Mouse (Mus musculus) hindbrain, postnatal 0 days (tissue): ENCODE data around the gene Slc11a1. TPM values are rescaled to one million over a fixed set of nuclear protein-coding genes. Genes with fewer than 3 reads are reported as not detected.
A peak's percentile ranks its signal among the peaks of the same experiment; 100 is the strongest.

Experiments used
- ATAC-seq: fragments of 200-750 bp; cut with Nextera tagmentation; 2 replicates; pipeline ENCODE4 v1.8.0; 2017; ENCODE audit warnings: mild to moderate bottlenecking, moderate TSS enrichment, moderate library complexity
- DNase-seq: peaks from one replicate; pipeline ENCODE4 v3.0.0-alpha.2; 2015; ENCODE audit warnings: low spot score
- H3K27ac ChIP-seq: fragments of 300-500 bp; sonication (generic); 2 replicates; pipeline ENCODE4 v1.5.1; 2014; ENCODE audit warnings: mild to moderate bottlenecking
- H3K27me3 ChIP-seq: fragments of 300-500 bp; sonication (generic); 2 replicates; pipeline ENCODE4 v1.6.1; 2014; ENCODE audit warnings: low read length, mixed read lengths; ENCODE audit not compliant: insufficient read depth
- H3K36me3 ChIP-seq: fragments of 300-500 bp; sonication (generic); 2 replicates; pipeline ENCODE4 v1.6.1; 2014; ENCODE audit warnings: low read length, mixed read lengths; ENCODE audit not compliant: insufficient read depth
- H3K4me1 ChIP-seq: fragments of 300-500 bp; sonication (generic); 2 replicates; pipeline ENCODE4 v1.6.1; 2014; ENCODE audit warnings: antibody characterized with exemption, low read length, mixed read lengths; ENCODE audit not compliant: insufficient read depth
- H3K4me2 ChIP-seq: fragments of 300-500 bp; sonication (generic); 2 replicates; pipeline ENCODE4 v1.6.1; 2014; ENCODE audit warnings: low read depth, mild to moderate bottlenecking, low read length, moderate library complexity, mixed read lengths
- H3K4me3 ChIP-seq: fragments of 300-500 bp; sonication (generic); 2 replicates; pipeline ENCODE4 v1.5.1; 2014; ENCODE audit warnings: low read length
- H3K9ac ChIP-seq: fragments of 300-500 bp; sonication (generic); replicated peaks from 2 replicates; pipeline ENCODE4 v1.6.1; 2014; ENCODE audit warnings: mild to moderate bottlenecking, low read length, moderate library complexity, mixed read lengths
- H3K9me3 ChIP-seq: fragments of 300-500 bp; sonication (generic); 2 replicates; pipeline ENCODE4 v1.6.1; 2016; ENCODE audit warnings: low read length, mixed read lengths
- CTCF ChIP-seq: IDR thresholded peaks from 2 replicates; pipeline ENCODE4 v1.5.1; 2016; ENCODE audit warnings: antibody characterized with exemption, control low read depth, low read depth
- WGBS: fragments of 180-500 bp; shearing (Covaris S2); extraction: QIAGEN DNeasy Blood & Tissue Kit; methylation state at CpG from one replicate; pipeline ENCODE4 v1.1.7; 2014; 5-methylcytosine and 5-hydroxymethylcytosine counted together
- polyA plus RNA-seq: library from polyadenylated mRNA; unstranded; fragments of >200 nt; fragmentation: Nextera tagmentation; extraction: Ambion mirVana; gene quantifications from 2 replicates; pipeline ENCODE4 v1.2.1, GENCODE M21; 2015
- total RNA-seq: library from RNA; depleted of rRNA; stranded (reverse); fragments of >200 nt; gene quantifications from 2 replicates; pipeline ENCODE4 v1.2.3, GENCODE M21; 2014

Gene Slc11a1
- total and polyA plus RNA-seq, 2 experiments from 2014 or later: 2.9 to 10.6 TPM

- no peak for TF ChIP-seq CTCF
- ATAC-seq (no peak), DNase-seq (no peak)
- H3K27me3 ChIP-seq: no peaks in the 10 kb centered on the region
- WGBS: 88% methylated on average over 5 of the region's 5 CpGs
- H3K4me3 ChIP-seq: no peak overlapping the region
- H3K4me1 ChIP-seq: no peaks in the 10 kb centered on the region
- no peaks in the 10 kb centered on the region for H3K9me3 ChIP-seq
- H3K27ac ChIP-seq: no peak overlapping the region
- H3K4me2 ChIP-seq: no peak overlapping the region
- no peaks in the 10 kb centered on the region for H3K36me3 ChIP-seq
- H3K9ac ChIP-seq: no peak overlapping the region
Measured at GRCm38 (mm10) chr1:74380484-74380883, 5.5 kb downstream of the Slc11a1 start.

DNA sequence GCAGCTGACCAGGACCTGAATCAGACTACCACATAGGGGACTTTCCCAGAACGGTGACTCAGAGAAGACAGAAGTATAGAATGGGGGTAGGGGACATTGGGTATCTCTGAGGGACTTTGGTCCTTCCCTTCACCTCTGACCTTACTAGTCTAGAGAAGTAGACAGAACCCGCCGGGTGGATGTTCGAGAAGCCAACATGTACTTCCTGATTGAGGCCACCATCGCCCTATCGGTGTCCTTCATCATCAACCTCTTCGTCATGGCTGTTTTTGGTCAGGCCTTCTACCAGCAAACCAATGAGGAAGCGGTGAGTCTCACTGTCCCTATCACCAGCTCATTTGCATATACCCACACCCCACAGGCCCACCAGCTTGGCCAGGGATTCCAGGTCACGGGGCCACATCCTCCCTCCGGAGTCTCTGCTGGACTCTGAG lies 6.6 kb downstream of the Slc11a1 start:
- WGBS: 91% methylated on average over 10 of the region's 10 CpGs
- Histone ChIP-seq H3K9ac (no peak overlapping the region), H3K9me3 (no peaks in the 10 kb centered on the region), H3K4me2 (no peak overlapping the region), H3K36me3 (no peaks in the 10 kb centered on the region), H3K4me3 (no peak overlapping the region), H3K4me1 (no peaks in the 10 kb centered on the region), H3K27ac (no peak overlapping the region), H3K27me3 (no peaks in the 10 kb centered on the region)
- DNase-seq (no peak), ATAC-seq (no peak)
- no peak for TF ChIP-seq CTCF

DNA sequence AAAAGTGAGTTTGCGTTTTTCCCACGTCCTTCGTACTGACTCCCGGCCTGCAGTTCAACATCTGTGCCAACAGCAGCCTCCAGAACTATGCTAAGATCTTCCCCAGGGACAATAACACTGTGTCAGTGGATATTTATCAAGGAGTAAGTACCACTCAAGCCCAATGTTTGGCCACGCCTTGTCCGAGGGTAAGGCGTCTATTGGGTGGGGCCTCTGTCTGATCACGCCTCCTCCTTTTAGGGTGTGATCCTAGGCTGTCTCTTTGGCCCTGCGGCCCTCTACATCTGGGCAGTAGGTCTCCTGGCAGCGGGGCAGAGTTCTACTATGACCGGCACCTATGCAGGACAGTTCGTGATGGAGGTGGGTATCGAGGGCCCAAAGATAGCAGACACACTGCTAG lies 8.4 kb downstream of the Slc11a1 start:
- Histone ChIP-seq H3K36me3 (no peaks in the 10 kb centered on the region), H3K27ac (no peak overlapping the region), H3K4me3 (no peak overlapping the region), H3K4me2 (no peak overlapping the region), H3K27me3 (no peaks in the 10 kb centered on the region), H3K4me1 (no peaks in the 10 kb centered on the region), H3K9me3 (no peaks in the 10 kb centered on the region), H3K9ac (no peak overlapping the region)
- DNase-seq (no peak), ATAC-seq (no peak)
- 89% methylated on average over 13 of the region's 13 CpGs for WGBS
- no peak for TF ChIP-seq CTCF

- no peak for TF ChIP-seq CTCF
- DNase-seq (no peak), ATAC-seq (no peak)
- H3K9me3 ChIP-seq: no peaks in the 10 kb centered on the region
- no peak overlapping the region for H3K9ac ChIP-seq
- H3K27ac ChIP-seq: no peak overlapping the region
- H3K27me3 ChIP-seq: no peaks in the 10 kb centered on the region
- H3K4me1 ChIP-seq: no peaks in the 10 kb centered on the region
- H3K36me3 ChIP-seq: no peaks in the 10 kb centered on the region
- H3K4me3 ChIP-seq: no peak overlapping the region
- WGBS: 77% methylated on average over 8 of the region's 8 CpGs
- no peak overlapping the region for H3K4me2 ChIP-seq
Measured at GRCm38 (mm10) chr1:74384525-74384924, 9.5 kb downstream of the Slc11a1 start.

DNA sequence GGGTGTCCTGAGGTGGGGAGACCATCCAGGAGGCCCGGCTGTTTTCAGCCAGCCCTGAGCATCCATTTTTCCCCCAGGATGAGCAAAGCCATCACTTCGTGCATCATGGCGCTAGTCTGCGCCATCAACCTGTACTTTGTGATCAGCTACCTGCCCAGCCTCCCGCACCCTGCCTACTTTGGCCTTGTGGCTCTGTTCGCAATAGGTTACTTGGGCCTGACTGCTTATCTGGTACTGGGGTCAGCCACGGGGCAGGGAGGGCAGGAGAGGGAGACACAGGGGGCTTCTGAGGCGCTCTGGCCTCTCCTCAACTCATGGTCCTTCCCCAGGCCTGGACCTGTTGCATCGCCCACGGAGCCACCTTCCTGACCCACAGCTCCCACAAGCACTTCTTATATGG lies 10.1 kb downstream of the Slc11a1 start:
- no peak for ATAC-seq

GRCm38 (mm10) chr1:74385531-74385930 lies 10.5 kb downstream of the Slc11a1 start:
- Histone ChIP-seq H3K4me1 (no peaks in the 10 kb centered on the region), H3K9ac (no peak overlapping the region), H3K36me3 (no peaks in the 10 kb centered on the region), H3K27me3 (no peaks in the 10 kb centered on the region), H3K4me2 (no peak overlapping the region), H3K9me3 (no peaks in the 10 kb centered on the region), H3K27ac (no peak overlapping the region), H3K4me3 (no peak overlapping the region)
- ATAC-seq (no peak), DNase-seq (no peak)
- TF ChIP-seq CTCF: no peak
- 84% methylated on average over 8 of the region's 8 CpGs for WGBS

More for the DNA sequence above, 10.1 kb downstream of the Slc11a1 start:
- no peak for TF ChIP-seq CTCF
- H3K4me1 ChIP-seq: no peaks in the 10 kb centered on the region
- no peak overlapping the region for H3K9ac ChIP-seq
- no peak overlapping the region for H3K4me3 ChIP-seq
- H3K27ac ChIP-seq: no peak overlapping the region
- no peak overlapping the region for H3K4me2 ChIP-seq
- H3K9me3 ChIP-seq: no peaks in the 10 kb centered on the region
- no peak for DNase-seq
- H3K36me3 ChIP-seq: no peaks in the 10 kb centered on the region
- WGBS: 92% methylated on average over 10 of the region's 10 CpGs
- H3K27me3 ChIP-seq: no peaks in the 10 kb centered on the region

GRCm38 (mm10) chr1:74386363-74386713 lies 11.3 kb downstream of the Slc11a1 start:
- no peak for DNase-seq
- no peak for TF ChIP-seq CTCF
- Histone ChIP-seq H3K27me3 (no peaks in the 10 kb centered on the region), H3K4me2 (peak overlapping the region; percentile 76), H3K4me1 (no peaks in the 10 kb centered on the region; the same call in 1 of the 2 replicates), H3K4me3 (peak overlapping the region; percentile 69), H3K9me3 (no peaks in the 10 kb centered on the region), H3K27ac (peak overlapping the region; percentile 88), H3K36me3 (no peaks in the 10 kb centered on the region), H3K9ac (peak overlapping the region; percentile 56)
- 37% methylated on average over 7 of the region's 10 CpGs for whole genome bisulfite sequencing
- no peak for ATAC-seq
